Mouse (Mus musculus): ENCODE results near the gene Cab39.

Gene Cab39

GRCm38 (mm10) chr1:85793208-85794105 lies at the start of gene Cab39:
Gene Cab39 (plus strand): TSS chr1:85793441.
- peak; percentile 86 for DNase-seq (ENCODE audit: low spot score)

- no peak for DNase-seq (ENCODE audit: low spot score)
Measured at GRCm38 (mm10) chr1:85744539-85744938, 48.7 kb upstream of the Cab39 start.

- no peak for DNase-seq (ENCODE audit: low spot score)
Measured at GRCm38 (mm10) chr1:85746511-85746910, 46.7 kb upstream of the Cab39 start.

GRCm38 (mm10) chr1:85749829-85750228 lies 43.4 kb upstream of the Cab39 start:
- no peak for DNase-seq (ENCODE audit: low spot score)

GRCm38 (mm10) chr1:85750650-85751049 lies 42.6 kb upstream of the Cab39 start:
- DNase-seq (ENCODE audit: low spot score) = no peak

- DNase-seq (ENCODE audit: low spot score) = peak; percentile 19
Measured at GRCm38 (mm10) chr1:85751494-85751893, 41.7 kb upstream of the Cab39 start.

GRCm38 (mm10) chr1:85751932-85752680 lies 41.1 kb upstream of the Cab39 start:
- no peak for DNase-seq (ENCODE audit: low spot score)

GRCm38 (mm10) chr1:85757531-85758230 lies 35.6 kb upstream of the Cab39 start:
- no peak for DNase-seq (ENCODE audit: low spot score)

- peak; percentile 19 for DNase-seq (ENCODE audit: low spot score)
Measured at GRCm38 (mm10) chr1:85758231-85758968, 34.8 kb upstream of the Cab39 start.

GRCm38 (mm10) chr1:85758969-85759293 lies 34.3 kb upstream of the Cab39 start:
- DNase-seq (ENCODE audit: low spot score) = no peak

- no peak for DNase-seq (ENCODE audit: low spot score)
Measured at GRCm38 (mm10) chr1:85761665-85762064, 31.6 kb upstream of the Cab39 start.

- DNase-seq (ENCODE audit: low spot score) = no peak
Measured at GRCm38 (mm10) chr1:85763386-85763785, 29.9 kb upstream of the Cab39 start.

GRCm38 (mm10) chr1:85764291-85764690 lies 28.9 kb upstream of the Cab39 start:
- no peak for DNase-seq (ENCODE audit: low spot score)

GRCm38 (mm10) chr1:85766120-85766519 lies 27.1 kb upstream of the Cab39 start:
- no peak for DNase-seq (ENCODE audit: low spot score)

- no peak for DNase-seq (ENCODE audit: low spot score)
Measured at GRCm38 (mm10) chr1:85767754-85768153, 25.5 kb upstream of the Cab39 start.

- DNase-seq (ENCODE audit: low spot score) = no peak
Measured at GRCm38 (mm10) chr1:85771976-85772375, 21.3 kb upstream of the Cab39 start.

- DNase-seq (ENCODE audit: low spot score) = no peak
Measured at GRCm38 (mm10) chr1:85775136-85775535, 18.1 kb upstream of the Cab39 start.

- DNase-seq (ENCODE audit: low spot score) = no peak
Measured at GRCm38 (mm10) chr1:85776154-85776553, 17.1 kb upstream of the Cab39 start.

- DNase-seq (ENCODE audit: low spot score) = no peak
Measured at GRCm38 (mm10) chr1:85778436-85778835, 14.8 kb upstream of the Cab39 start, which contains the start of gene A630001G21Rik. Gene A630001G21Rik (minus strand): TSS chr1:85778643.

GRCm38 (mm10) chr1:85779012-85779411 lies 14.2 kb upstream of the Cab39 start:
- no peak for DNase-seq (ENCODE audit: low spot score)

- no peak for DNase-seq (ENCODE audit: low spot score)
Measured at GRCm38 (mm10) chr1:85779428-85780180, 13.6 kb upstream of the Cab39 start.
